Mouse (Mus musculus) cerebral cortex, adult 2 months (tissue): ENCODE measurements around the gene H2-T22.

Experiments used
- WGBS: fragments of 180-500 bp; shearing (Covaris S2); methylation state at CpG from one replicate; pipeline ENCODE4 v1.1.7; 2018; 5-methylcytosine and 5-hydroxymethylcytosine counted together

Gene H2-T22

GRCm38 (mm10) chr17:36042610-36043169, at the start of gene H2-T22, which contains the start of gene Gm6034:
Gene H2-T22, minus strand, starts transcription at chr17:36042747.
Gene Gm6034, plus strand, starts transcription at chr17:36042961.
- 9% methylated on average over 12 of the region's 12 CpGs for WGBS

- no CpG with 5 or more reads among the region's 2 CpGs for WGBS
Observed at GRCm38 (mm10) chr17:36091933-36092332, 49.4 kb upstream of the H2-T22 start.

GRCm38 (mm10) chr17:36085976-36086375, 43.4 kb upstream of the H2-T22 start:
- WGBS: 85% methylated on average over 1 of the region's 1 CpGs

- WGBS: 2% methylated on average over 42 of the region's 42 CpGs
Observed at GRCm38 (mm10) chr17:36083870-36084451, 41.4 kb upstream of the H2-T22 start.

GRCm38 (mm10) chr17:36083266-36083869, 40.8 kb upstream of the H2-T22 start:
- 2% methylated on average over 46 of the region's 46 CpGs for WGBS

GRCm38 (mm10) chr17:36082519-36083232, 40.1 kb upstream of the H2-T22 start:
- 32% methylated on average over 6 of the region's 6 CpGs for WGBS

GRCm38 (mm10) chr17:36060829-36061228, 18.3 kb upstream of the H2-T22 start:
- WGBS: 23% methylated on average over 2 of the region's 2 CpGs

GRCm38 (mm10) chr17:36058362-36058761, 15.8 kb upstream of the H2-T22 start, which contains the start of gene Gm11127:
Gene Gm11127, minus strand, starts transcription at chr17:36058371.
- 80% methylated on average over 1 of the region's 1 CpGs for WGBS

GRCm38 (mm10) chr17:36057927-36058326, 15.4 kb upstream of the H2-T22 start:
- 92% methylated on average over 25 of the region's 25 CpGs for WGBS

- 89% methylated on average over 3 of the region's 3 CpGs for WGBS
Observed at GRCm38 (mm10) chr17:36043286-36043685, 739 bp upstream of the H2-T22 start.

- 6% methylated on average over 19 of the region's 19 CpGs for WGBS
Observed at GRCm38 (mm10) chr17:36042055-36042454, 492 bp downstream of the H2-T22 start.

GRCm38 (mm10) chr17:36040604-36041003, 1.9 kb downstream of the H2-T22 start:
- WGBS: 98% methylated on average over 2 of the region's 2 CpGs

GRCm38 (mm10) chr17:36036126-36036525, 6.4 kb downstream of the H2-T22 start:
- WGBS: 91% methylated on average over 13 of the region's 13 CpGs

- 50% methylated on average over 3 of the region's 3 CpGs for WGBS
Observed at GRCm38 (mm10) chr17:36035010-36035638, 7.4 kb downstream of the H2-T22 start.

- 75% methylated on average over 3 of the region's 3 CpGs for WGBS
Observed at GRCm38 (mm10) chr17:36034524-36034923, 8.0 kb downstream of the H2-T22 start.

GRCm38 (mm10) chr17:36032351-36032875, 10.1 kb downstream of the H2-T22 start, which contains the start of gene H2-T23:
Gene H2-T23, minus strand, starts transcription at chr17:36032855.
- WGBS: 1% methylated on average over 25 of the region's 25 CpGs

GRCm38 (mm10) chr17:36031583-36032331, 10.8 kb downstream of the H2-T22 start:
- 2% methylated on average over 40 of the region's 40 CpGs for WGBS

GRCm38 (mm10) chr17:36030703-36031582, 11.6 kb downstream of the H2-T22 start:
- 44% methylated on average over 8 of the region's 8 CpGs for WGBS

GRCm38 (mm10) chr17:36030046-36030702, 12.4 kb downstream of the H2-T22 start:
- WGBS: 81% methylated on average over 4 of the region's 4 CpGs
